Mouse (Mus musculus) MEL (cell line): Measurements from ENCODE around the gene Ptpa.

Experiments used
- CHD1 ChIP-seq: IDR thresholded peaks from 2 replicates; pipeline ENCODE4 v1.6.1; 2012; ENCODE audit warnings: low read depth, mild to moderate bottlenecking, inconsistent platforms, low read length, improper control_type of control experiment
- CHD2 ChIP-seq: IDR thresholded peaks from 2 replicates; pipeline ENCODE4 v1.6.1; 2011; ENCODE audit warnings: low read length, improper control_type of control experiment
- CTCF ChIP-seq, 3 experiments: IDR thresholded peaks in 2 of 3; conservative IDR thresholded peaks in 1 of 3; 2 replicates each; pipeline ENCODE4 v1.5.1; 2011 to 2012; ENCODE audit warnings: low read length in 3 of 3, low read depth in 2 of 3, mild to moderate bottlenecking in 2 of 3, improper control_type of control experiment in 1 of 3, inconsistent platforms in 1 of 3, mixed read lengths in 1 of 3, moderate library complexity in 1 of 3; ENCODE audit not compliant: control insufficient read depth in 1 of 3, insufficient read depth in 1 of 3, poor library complexity in 1 of 3, severe bottlenecking in 1 of 3
- EP300 ChIP-seq, 2 experiments: IDR thresholded peaks; 2 replicates each; pipeline ENCODE4 v1.6.1; 2011; ENCODE audit warnings: improper control_type of control experiment in 2 of 2, low read length in 2 of 2, low read depth in 1 of 2, mild to moderate bottlenecking in 1 of 2
- GABPA ChIP-seq: IDR thresholded peaks from 2 replicates; pipeline ENCODE4 v1.6.1; 2012; ENCODE audit warnings: low read depth, mild to moderate bottlenecking, inconsistent platforms, low read length, improper control_type of control experiment, moderate library complexity
- KAT2A ChIP-seq: conservative IDR thresholded peaks from 2 replicates; pipeline ENCODE4 v1.6.1; 2012; ENCODE audit warnings: low read depth, low read length, improper control_type of control experiment, inconsistent platforms
- MAX ChIP-seq: IDR thresholded peaks from 2 replicates; pipeline ENCODE4 v1.6.1; 2011; ENCODE audit warnings: low read length, improper control_type of control experiment
- MYC ChIP-seq: IDR thresholded peaks from 2 replicates; pipeline ENCODE4 v1.6.1; 2011; ENCODE audit warnings: low read depth, mild to moderate bottlenecking, low read length, improper control_type of control experiment, moderate library complexity
- POLR2A ChIP-seq, 2 experiments: IDR thresholded peaks; 2 replicates each; pipeline ENCODE4 v1.6.1; 2011 to 2012; ENCODE audit warnings: low read length in 2 of 2, mild to moderate bottlenecking in 2 of 2, control low read depth in 1 of 2, improper control_type of control experiment in 1 of 2, low read depth in 1 of 2, moderate library complexity in 1 of 2; ENCODE audit not compliant: control insufficient read depth in 1 of 2, insufficient read depth in 1 of 2, poor library complexity in 1 of 2
- RAD21 ChIP-seq: IDR thresholded peaks from 2 replicates; pipeline ENCODE4 v1.6.1; 2011; ENCODE audit warnings: mild to moderate bottlenecking, low read depth, low read length, improper control_type of control experiment
- RCOR1 ChIP-seq: IDR thresholded peaks from 2 replicates; pipeline ENCODE4 v1.6.1; 2012; ENCODE audit warnings: low read depth, mild to moderate bottlenecking, inconsistent platforms, low read length, improper control_type of control experiment
- TAL1 ChIP-seq: IDR thresholded peaks from 2 replicates; pipeline ENCODE4 v1.6.1; 2012; ENCODE audit warnings: mild to moderate bottlenecking, inconsistent platforms, low read length, moderate library complexity, mixed read lengths
- ZC3H11A ChIP-seq: IDR thresholded peaks from 2 replicates; pipeline ENCODE4 v1.6.1; 2012; ENCODE audit warnings: low read depth, mild to moderate bottlenecking, inconsistent platforms, low read length, improper control_type of control experiment
- ZKSCAN1 ChIP-seq: IDR thresholded peaks from 2 replicates; pipeline ENCODE4 v1.6.1; 2012; ENCODE audit warnings: low read depth, mild to moderate bottlenecking, inconsistent platforms, low read length, improper control_type of control experiment, moderate library complexity

DNA sequence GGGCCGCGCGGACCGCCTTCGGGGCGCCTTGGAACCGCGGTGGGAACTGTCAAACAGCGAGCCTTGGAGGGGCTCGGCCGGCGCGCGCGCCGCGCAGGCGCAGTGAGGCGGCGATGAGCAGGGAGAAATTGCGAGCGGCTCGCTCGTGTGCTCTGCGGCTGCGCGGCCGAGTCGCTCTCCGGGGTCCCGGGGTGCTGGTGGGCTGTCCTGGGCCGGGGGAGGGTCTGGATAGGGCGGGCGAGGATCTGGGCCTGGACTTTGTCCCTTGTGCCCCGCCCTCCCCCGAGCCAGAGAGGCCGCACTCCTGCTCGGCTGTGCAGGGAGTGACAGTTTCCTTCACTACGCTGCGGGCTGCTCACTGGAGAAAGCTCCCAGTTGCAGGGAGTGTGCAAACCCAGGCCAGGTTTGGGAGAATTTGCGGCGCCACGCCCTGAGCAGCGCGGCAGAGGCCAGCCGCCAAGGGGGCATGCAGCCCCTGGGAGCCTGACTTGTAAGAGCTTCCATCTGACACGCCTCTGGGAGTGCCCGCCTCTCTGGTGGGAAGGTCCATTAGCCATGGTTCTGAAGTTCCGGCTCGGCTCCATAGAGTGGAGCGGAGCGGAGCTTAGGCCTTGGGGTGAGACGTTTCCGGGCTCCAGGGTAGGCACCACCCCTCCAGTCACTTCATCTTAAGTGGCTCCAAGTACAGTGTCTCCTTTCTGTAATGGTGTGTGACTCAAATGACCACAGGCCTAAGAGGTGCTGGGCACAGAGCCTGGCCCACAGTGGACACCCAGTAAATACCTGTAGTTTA lies 23.1 kb upstream of the Ptpa start:
- TF ChIP-seq CTCF (IDR thresholded peaks at IDR 0.05 in 2 of 3, conservative IDR thresholded peaks at IDR 0.05 in 1 of 3; ENCODE audit: control insufficient read depth in 1 of 3, insufficient read depth in 1 of 3, low read depth in 2 of 3, low read length in 3 of 3, poor library complexity in 1 of 3, severe bottlenecking in 1 of 3) (0 out of 6 replicates have a peak, but pooled peaks of 1 of the 3 experiments have one; percentile 2), CHD1 (no peak), POLR2A (IDR thresholded peaks at IDR 0.05; ENCODE audit: control insufficient read depth in 1 of 2, insufficient read depth in 1 of 2, low read depth in 1 of 2, low read length in 2 of 2, poor library complexity in 1 of 2) (no peak; a peak in 2 of 4 replicates), EP300 (IDR thresholded peaks at IDR 0.05; ENCODE audit: low read depth in 1 of 2, low read length in 2 of 2) (no peak), MAX (0 out of 2 replicates have a peak, but pooled peaks have one; percentile 8), MYC (no peak), TAL1 (no peak), ZC3H11A (no peak), RCOR1 (no peak), KAT2A (no peak; the same call in 1 of the 2 replicates), RAD21 (no peak), GABPA (no peak), ZKSCAN1 (no peak), CHD2 (no peak)
